Mouse (Mus musculus) spleen, adult 2 months (tissue): Measurements from ENCODE around the gene Amt. TPM values are rescaled to one million over a fixed set of nuclear protein-coding genes. Genes with fewer than 3 reads are reported as not detected.
"Not testable (repeated sequence)": the region's sequence is repeated elsewhere in the genome, so short reads cannot be mapped to it uniquely, and the experiment has no call there.

Experiments
- DNase-seq, 2 experiments: peaks; one replicate each; pipeline versions ENCODE4 v3.0.0 to v3.0.0-alpha.2; 2012 to 2021; ENCODE audit warnings: low spot score in 2 of 2, low read depth in 1 of 2
- H3K27ac ChIP-seq: fragments of 200-500 bp; 2 replicates; pipeline ENCODE4 v1.5.1; 2012; ENCODE audit warnings: low read length, inconsistent platforms; ENCODE audit not compliant: insufficient read depth
- H3K27me3 ChIP-seq: fragments of 200-500 bp; 2 replicates; pipeline ENCODE4 v1.6.1; 2012; ENCODE audit warnings: mild to moderate bottlenecking, moderate library complexity, low read length, inconsistent platforms; ENCODE audit not compliant: control insufficient read depth, insufficient read depth
- H3K36me3 ChIP-seq: fragments of 200-500 bp; 2 replicates; pipeline ENCODE4 v1.6.1; 2012; ENCODE audit warnings: mild to moderate bottlenecking, low read length, inconsistent platforms; ENCODE audit not compliant: control insufficient read depth, insufficient read depth
- H3K4me1 ChIP-seq: fragments of 200-500 bp; 2 replicates; pipeline ENCODE4 v1.6.1; 2011; ENCODE audit warnings: inconsistent platforms; ENCODE audit not compliant: control insufficient read depth, insufficient read depth, insufficient read length
- H3K4me3 ChIP-seq: fragments of 200-500 bp; 2 replicates; pipeline ENCODE4 v1.5.1; 2011; ENCODE audit warnings: mild to moderate bottlenecking, inconsistent platforms; ENCODE audit not compliant: insufficient read depth, insufficient read length; ENCODE audit errors: extremely low read depth
- CTCF ChIP-seq: fragments of 200-500 bp; IDR thresholded peaks from 2 replicates; pipeline ENCODE4 v1.5.1; 2011; ENCODE audit warnings: mild to moderate bottlenecking, inconsistent platforms; ENCODE audit not compliant: insufficient read depth, insufficient read length, insufficient replicate concordance; ENCODE audit errors: extremely low read depth
- POLR2A ChIP-seq: fragments of 200-500 bp; IDR thresholded peaks from 2 replicates; pipeline ENCODE4 v1.6.1; 2011; ENCODE audit warnings: low read depth, low read length, inconsistent platforms
- whole genome bisulfite sequencing: fragments of 180-500 bp; shearing (Covaris S2); methylation state at CpG from one replicate; pipeline ENCODE4 v1.1.7; 2018; 5-methylcytosine and 5-hydroxymethylcytosine counted together
- polyA plus RNA-seq: library from polyadenylated mRNA; depleted of rRNA; stranded (reverse); fragments of >200 nt; gene quantifications from 2 replicates; pipeline ENCODE4 v1.2.3, GENCODE M21; 2012

Gene Amt
- polyA plus RNA-seq, 1 experiment, result 3.1 TPM

DNA sequence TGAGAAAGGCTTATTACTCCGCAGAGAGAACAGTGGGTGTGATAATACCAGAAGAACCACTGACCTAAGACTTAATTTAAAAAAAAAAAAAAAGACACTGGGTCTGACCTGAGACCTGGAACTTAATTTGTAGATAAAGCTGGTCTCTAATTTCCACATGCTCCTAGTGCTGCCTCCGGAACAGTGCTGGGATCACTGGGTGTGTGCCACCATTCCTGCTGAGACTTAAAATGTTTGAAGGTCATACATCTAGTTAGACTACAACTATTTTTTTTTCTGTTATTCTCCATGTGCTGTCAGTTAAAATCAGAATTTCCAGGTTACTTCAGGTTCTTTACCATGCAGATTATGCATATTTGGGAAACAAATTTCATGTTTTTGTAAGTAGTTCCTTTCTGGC lies 11.5 kb downstream of the Amt start:
- peak overlapping the region; percentile 93 for H3K4me3 ChIP-seq
- no peak overlapping the region for H3K27ac ChIP-seq
- no peak for DNase-seq
- no peaks in the 10 kb centered on the region for H3K27me3 ChIP-seq
- WGBS, result 49% methylated on average over 2 of the region's 2 CpGs
- H3K4me1 ChIP-seq, result peaks cover 7% of the 10 kb centered on the region; the same call in 1 of the 2 replicates
- H3K36me3 ChIP-seq, result peaks cover 6% of the 10 kb centered on the region
- TF ChIP-seq POLR2A, result no peak
- TF ChIP-seq CTCF, result no peak

DNA sequence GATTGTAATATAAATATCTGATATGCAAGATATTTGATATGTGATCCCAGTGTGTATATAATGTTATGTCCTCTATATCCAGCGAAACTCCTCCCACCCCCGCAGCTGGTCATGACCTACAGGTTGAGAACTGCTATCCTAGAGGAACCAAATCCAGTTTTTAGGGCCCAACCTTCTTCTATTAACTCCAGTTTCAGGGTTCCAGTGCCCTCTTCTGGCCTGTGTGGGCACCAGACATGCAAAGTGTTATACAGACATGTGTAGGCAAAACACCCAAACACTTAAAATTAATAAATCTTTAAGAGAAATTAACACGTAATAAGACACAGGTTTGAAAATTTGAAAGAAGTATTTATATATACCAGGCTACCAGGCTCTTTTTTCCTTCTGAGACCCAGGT lies 20.9 kb downstream of the Amt start:
- 90% methylated on average over 3 of the region's 3 CpGs for WGBS
- DNase-seq, result peak in 1 of 2 experiments; percentile 12
- no peak overlapping the region for H3K4me3 ChIP-seq
- TF ChIP-seq CTCF (no peak), POLR2A (no peak)
- H3K27ac ChIP-seq, result no peak overlapping the region
- no peaks in the 10 kb centered on the region for H3K4me1 ChIP-seq
- H3K36me3 ChIP-seq, result peaks cover 13% of the 10 kb centered on the region
- H3K27me3 ChIP-seq, result no peaks in the 10 kb centered on the region

DNA sequence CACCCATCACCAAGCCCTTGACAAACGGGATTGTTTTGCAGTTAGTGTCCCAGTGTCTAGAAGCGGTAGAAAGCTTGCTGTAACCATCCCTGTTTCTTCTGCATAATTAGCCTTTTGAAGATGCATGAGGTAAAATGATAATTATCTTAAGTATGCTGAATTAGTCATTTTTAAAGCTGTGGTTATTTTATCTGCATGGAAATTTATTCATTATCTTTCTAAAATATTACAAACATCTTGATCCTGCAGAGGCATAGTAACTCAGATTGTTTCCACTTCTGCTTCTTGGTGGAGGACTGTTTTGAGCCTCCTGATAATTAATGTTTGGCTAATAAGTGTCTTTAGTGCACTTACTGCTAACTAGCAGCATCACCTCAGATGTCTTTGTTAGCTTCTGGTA lies 21.8 kb downstream of the Amt start:
- TF ChIP-seq POLR2A, result no peak
- TF ChIP-seq CTCF, result no peak
- no peaks in the 10 kb centered on the region for H3K4me1 ChIP-seq
- no peak overlapping the region for H3K27ac ChIP-seq
- DNase-seq, result no peak
- no peaks in the 10 kb centered on the region for H3K27me3 ChIP-seq
- H3K4me3 ChIP-seq, result no peak overlapping the region
- WGBS, result 85% methylated on average over 2 of the region's 2 CpGs
- peaks cover 13% of the 10 kb centered on the region for H3K36me3 ChIP-seq

DNA sequence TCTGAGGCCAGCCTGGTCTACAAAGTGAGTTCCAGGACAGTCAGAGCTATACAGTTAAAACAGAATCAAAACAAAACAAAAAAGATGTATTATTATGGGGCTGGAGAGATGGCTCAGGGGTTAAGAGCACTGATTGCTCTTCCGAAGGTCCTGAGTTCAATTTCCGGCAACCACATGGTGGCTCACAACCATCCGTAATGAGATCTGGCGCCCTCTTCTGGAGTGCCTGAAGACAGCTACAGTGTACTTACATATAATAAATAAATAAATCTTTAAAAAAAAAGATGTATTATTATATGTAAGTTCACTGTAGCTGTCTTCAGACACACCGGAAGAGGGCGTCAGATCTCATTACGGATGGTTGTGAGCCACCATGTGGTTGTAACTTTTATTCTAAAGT lies 25.4 kb downstream of the Amt start:
- not testable (repeated sequence) for H3K4me3 ChIP-seq, H3K27ac ChIP-seq, H3K27me3 ChIP-seq, H3K4me1 ChIP-seq, DNase-seq
- WGBS, result 82% methylated on average over 7 of the region's 7 CpGs
- H3K36me3 ChIP-seq, result peaks cover 14% of the 10 kb centered on the region

DNA sequence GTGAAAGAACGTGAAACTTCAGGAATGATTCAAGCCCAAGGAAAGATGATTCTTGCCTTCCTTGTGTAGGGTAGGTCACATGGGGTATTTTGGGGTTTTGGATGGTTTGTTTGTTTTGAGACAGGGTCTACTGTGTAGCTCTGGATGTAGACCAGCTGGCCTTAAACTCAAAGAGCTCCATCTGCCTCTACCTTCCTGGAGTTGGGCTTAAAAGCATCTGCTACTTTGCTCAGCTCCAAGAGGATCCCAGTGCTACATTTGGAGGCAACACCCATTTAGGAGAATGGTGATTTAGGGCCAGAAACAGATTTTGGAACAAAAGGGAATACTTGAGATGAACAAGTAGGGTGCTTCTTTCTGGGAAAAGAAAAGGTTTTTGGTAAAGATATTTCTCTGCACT lies 28.1 kb downstream of the Amt start:
- no peaks in the 10 kb centered on the region for H3K27me3 ChIP-seq
- DNase-seq, result no peak
- H3K36me3 ChIP-seq, result peaks cover 22% of the 10 kb centered on the region
- TF ChIP-seq POLR2A (no peak), CTCF (no peak)
- no peak overlapping the region for H3K4me3 ChIP-seq
- 100% methylated on average over 1 of the region's 1 CpGs for WGBS
- no peaks in the 10 kb centered on the region for H3K4me1 ChIP-seq
- H3K27ac ChIP-seq, result no peak overlapping the region

DNA sequence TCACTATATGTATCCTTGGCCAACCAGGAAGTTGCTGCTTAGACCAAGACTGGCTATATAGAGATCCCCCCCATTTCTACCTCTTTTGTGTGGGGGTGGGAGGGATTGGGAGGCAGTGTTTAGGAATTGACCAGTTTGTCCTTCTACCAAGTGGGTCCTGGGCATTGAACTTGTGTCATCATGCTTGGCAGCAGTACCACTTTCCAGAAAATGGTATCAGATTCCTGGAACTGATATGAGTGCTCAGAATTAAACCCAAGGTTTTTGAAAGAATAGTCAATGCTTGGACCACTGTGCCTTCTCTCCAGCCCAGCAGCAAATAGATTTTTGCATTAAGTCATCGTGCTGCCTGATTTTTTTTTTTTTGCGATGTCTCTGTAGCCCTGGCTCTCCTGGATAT lies 29.2 kb downstream of the Amt start:
- H3K4me1 ChIP-seq, result no peaks in the 10 kb centered on the region
- no peak overlapping the region for H3K27ac ChIP-seq
- no peak for DNase-seq
- peaks cover 26% of the 10 kb centered on the region for H3K36me3 ChIP-seq
- no peak for TF ChIP-seq POLR2A
- no peak for TF ChIP-seq CTCF
- WGBS, result 86% methylated on average over 2 of the region's 2 CpGs
- H3K4me3 ChIP-seq, result no peak overlapping the region
- no peaks in the 10 kb centered on the region for H3K27me3 ChIP-seq

DNA sequence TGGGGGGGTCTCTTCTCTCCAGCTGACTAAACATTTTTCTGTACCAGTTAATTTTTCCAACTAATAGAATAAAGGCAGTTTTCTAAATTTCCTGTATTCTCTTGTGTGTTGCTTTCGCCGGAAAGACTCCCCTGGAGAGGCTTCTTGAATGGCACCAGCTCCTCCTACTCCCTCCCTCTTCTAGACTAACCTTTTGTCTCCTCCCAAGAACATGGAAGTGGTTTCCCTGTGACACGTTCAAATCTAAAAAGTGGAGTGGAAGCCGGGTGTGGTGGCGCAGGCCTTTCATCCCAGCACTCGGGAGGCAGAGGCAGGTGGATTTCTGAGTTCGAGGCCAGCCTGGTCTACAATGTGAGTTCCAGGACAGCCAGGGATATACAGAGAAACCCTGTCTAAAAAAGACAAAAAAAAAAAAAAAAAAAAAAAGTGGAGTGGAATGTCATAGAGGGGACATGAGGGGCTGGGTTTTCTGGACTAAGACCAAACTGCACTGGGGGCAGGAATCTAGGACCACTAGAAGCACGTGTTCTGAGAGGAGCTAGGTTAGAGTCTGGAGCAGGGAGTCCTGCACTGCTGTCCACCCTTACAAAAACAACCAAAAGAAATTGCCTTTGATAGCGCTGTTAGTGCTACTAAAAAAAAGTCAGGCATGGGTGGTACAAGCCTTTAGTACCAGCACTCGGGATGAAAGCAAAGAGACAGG lies 41.3 kb downstream of the Amt start:
- WGBS, result 74% methylated on average over 10 of the region's 10 CpGs
- H3K27me3 ChIP-seq, result no peaks in the 10 kb centered on the region
- H3K4me3 ChIP-seq, result no peak overlapping the region
- H3K27ac ChIP-seq, result peak overlapping the region; percentile 95; the same call in 1 of the 2 replicates
- TF ChIP-seq CTCF, result no peak
- no peak for TF ChIP-seq POLR2A
- H3K36me3 ChIP-seq, result peaks cover 25% of the 10 kb centered on the region
- peaks cover 16% of the 10 kb centered on the region; the same call in 1 of the 2 replicates for H3K4me1 ChIP-seq
- no peak for DNase-seq
